Mouse (Mus musculus) effector memory CD4-positive, alpha-beta T cell, adult 5 months (primary cell): Measurements from ENCODE around the gene Spata6. TPM values are rescaled to one million over a fixed set of nuclear protein-coding genes. Genes with fewer than 3 reads are reported as not detected.

Experiments
- polyA plus RNA-seq: library from polyadenylated mRNA; unstranded; fragments of 100-300 nt; shearing (Covaris generic); gene quantifications from one replicate; pipeline ENCODE4 v1.2.1, GENCODE M21; 2017

The Spata6 gene
- 38.9 TPM for polyA plus RNA-seq

GRCm38 (mm10) chr4:111719776-111720661 is at the start of gene Spata6:
TSS of gene Spata6 (plus strand) at chr4:111719984.

Other genes starting within 250 kb of the Spata6 start
- gene Slc5a9, start 182.9 kb downstream of the Spata6 start, polyA plus RNA-seq: not detected
- not detected for gene Skint8, start 199.4 kb downstream of the Spata6 start, polyA plus RNA-seq